Mouse (Mus musculus) frontal cortex, adult 2 months (tissue): ENCODE data around the gene Krt25. TPM values are rescaled to one million over a fixed set of nuclear protein-coding genes. Genes with fewer than 3 reads are reported as not detected.

Experiments used
- DNase-seq, 2 experiments: peaks; one replicate each; pipeline ENCODE4 v3.0.0; 2022; ENCODE audit warnings: low spot score in 1 of 2; ENCODE audit errors: extremely low spot score in 1 of 2
- polyA plus RNA-seq: library from polyadenylated mRNA; depleted of rRNA; stranded (reverse); fragments of >200 nt; gene quantifications from 2 replicates; pipeline ENCODE4 v1.2.3, GENCODE M21; 2012; rRNA removed

Gene Krt25
- polyA plus RNA-seq, 1 experiment: 0.06 TPM

DNA sequence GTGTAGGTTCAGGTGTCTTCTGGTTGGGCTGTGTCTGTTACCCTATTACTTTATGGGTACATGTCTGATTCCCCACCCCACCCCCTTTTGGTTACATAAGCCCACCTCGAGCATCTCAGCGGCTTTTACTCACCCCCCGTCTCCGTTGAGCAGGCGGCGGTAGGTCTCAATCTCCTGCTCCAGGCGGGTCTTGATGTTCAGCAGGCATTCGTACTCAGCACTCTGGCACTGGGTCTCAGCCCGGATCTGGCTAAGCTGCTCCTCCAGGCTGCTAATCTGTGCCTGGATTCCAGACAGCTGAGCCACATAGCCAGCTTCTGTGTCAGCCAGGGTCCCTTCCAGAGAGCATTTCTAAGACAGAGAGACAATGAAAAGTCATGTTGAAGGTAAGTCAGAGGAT is 41.6 kb downstream of the Krt25 start:
- DNase-seq: no peak

DNA sequence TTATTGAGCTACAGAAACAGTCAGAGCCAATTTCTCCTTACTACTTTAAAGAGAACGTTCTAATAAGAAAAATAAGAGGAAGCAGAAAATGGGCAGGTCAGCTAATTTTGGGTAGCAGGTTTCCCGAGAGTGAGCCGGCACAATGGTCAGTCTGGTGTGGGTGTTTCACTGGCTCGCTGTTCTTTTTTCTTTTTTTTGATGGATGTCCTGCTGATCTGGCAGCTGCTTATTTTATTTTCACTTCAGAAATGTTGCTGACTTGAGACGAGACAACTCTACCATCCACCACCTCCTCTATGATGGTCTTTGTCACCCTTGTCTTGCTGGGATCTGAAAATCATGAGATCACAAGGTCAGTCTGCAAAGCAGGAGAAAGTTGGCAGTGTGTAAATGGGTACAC is 42.8 kb downstream of the Krt25 start:
- no peak for DNase-seq

DNA sequence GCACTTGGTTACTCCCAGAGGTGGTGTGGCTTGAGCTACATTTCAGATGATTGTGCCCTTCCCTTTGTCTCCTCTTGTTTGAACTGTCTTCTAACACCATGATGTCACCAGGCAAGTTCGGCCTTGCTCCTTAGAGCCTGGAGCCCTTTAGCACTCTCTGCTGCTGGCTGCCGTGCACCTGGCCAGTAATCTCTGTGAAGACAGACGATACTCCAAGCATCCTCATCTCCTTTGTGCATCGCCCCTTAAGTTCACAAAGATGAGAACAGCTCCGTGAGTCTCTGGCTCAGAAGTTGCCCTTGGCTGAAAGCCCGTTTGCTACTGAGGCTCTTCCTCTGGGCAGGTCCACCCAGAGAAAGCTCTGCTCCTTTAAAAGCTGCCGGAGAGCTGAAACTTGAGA is 46.0 kb downstream of the Krt25 start:
- DNase-seq: no peak

DNA sequence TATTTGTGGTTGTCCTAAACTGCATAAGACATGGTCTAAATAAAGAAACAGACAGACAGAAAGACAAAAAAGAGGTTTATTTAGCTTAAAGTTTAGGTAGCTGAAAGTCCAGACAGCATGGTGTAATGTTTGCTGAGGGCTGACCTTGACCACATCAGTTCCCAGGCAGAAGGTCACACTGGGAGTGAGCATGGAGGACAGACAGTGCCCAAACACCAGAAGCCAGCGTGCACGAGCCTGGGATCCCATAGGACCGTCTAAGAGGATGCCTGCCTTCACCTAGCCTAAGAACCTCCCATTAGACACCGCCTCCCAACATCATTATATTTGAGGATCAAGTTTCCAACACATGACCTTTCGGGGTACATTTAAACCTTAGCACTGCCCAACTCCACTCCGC is 47.1 kb downstream of the Krt25 start:
- DNase-seq: no peak

DNA sequence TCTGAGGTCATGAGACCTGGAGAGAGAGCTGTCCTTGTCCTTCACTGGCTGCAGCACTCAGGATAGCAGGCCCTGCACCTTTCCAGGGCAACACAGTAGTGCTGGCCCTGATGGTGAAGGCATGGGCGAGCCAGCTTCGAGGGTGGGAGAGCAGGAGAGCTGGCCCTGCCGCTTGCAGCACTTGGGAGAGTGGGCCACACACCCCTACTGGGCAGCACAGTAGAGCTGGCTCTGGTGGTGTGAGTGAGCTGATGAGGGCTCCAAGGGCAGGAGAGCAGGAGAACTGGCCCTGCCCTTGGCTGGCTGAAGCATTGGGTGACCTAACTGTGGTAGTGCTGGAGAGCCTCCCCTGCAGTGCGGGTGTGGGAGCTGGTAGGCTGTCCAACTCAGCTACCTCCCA is 50.0 kb downstream of the Krt25 start:
- DNase-seq: no peak

DNA sequence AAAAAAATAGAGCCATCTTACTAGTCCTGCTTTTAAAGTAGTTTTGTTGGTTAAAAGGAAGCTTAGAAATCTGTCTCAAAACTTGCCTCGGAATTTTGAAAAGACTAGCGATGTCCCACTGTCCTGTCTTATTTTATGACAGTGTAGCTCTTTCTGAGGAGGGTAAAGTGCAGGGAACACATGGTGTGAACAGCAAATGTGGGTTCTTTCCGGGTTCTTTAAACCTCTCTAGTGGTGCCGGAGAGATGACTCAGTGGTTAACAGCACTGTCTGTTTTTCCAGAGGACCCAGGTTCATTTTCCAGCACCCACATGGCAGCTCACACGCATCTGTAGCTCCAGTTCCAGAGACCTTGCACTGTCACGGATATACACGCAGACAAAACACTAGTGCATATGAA is 53.6 kb downstream of the Krt25 start:
- no peak for DNase-seq

DNA sequence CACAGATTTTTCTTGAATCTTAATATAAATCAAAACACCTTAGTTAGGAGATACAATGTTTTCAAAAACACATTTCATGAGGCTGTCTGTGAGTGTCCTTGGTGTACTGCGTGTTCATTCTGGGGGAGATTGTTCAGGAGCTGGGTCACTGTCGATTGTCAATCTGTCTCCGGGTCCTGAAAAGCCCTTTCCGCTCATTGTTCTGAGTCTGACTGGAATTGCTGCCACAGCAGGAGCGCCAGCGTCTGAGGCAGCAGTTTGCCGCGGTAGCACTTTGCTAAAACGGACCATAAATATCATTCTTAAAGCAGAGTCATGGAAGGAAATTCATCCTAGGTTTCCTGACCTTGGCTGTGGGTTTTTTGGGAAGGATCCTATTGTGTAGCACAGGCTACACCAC is 57.0 kb downstream of the Krt25 start:
- no peak for DNase-seq

Other genes with a start within 250 kb of the Krt25 start
- 0.19 and 0.34 TPM in 2 replicates for gene Tns4, start 233.6 kb downstream of the Krt25 start, polyA plus RNA-seq
- gene Ccr7, start 167.9 kb downstream of the Krt25 start, polyA plus RNA-seq: 0.14 and 0.19 TPM in 2 replicates
- 93.5 and 97.6 TPM in 2 replicates for gene Smarce1, start 91.9 kb downstream of the Krt25 start, polyA plus RNA-seq
- gene Krt222, start 78.9 kb downstream of the Krt25 start, polyA plus RNA-seq: 21.4 and 22.9 TPM in 2 replicates
- gene Krt24, start 37.7 kb downstream of the Krt25 start, polyA plus RNA-seq: not detected in 2 replicates
- 0.06 TPM in 1 of 2 replicates, not detected in the other for gene Krt26, start 15.0 kb upstream of the Krt25 start, polyA plus RNA-seq
- gene Krt27, start 28.2 kb upstream of the Krt25 start, polyA plus RNA-seq: 0.19 TPM in 1 of 2 replicates, not detected in the other
- gene Krt28, start 52.0 kb upstream of the Krt25 start, polyA plus RNA-seq: 0.17 TPM in 1 of 2 replicates, not detected in the other
- 9.3 and 11.7 TPM in 2 replicates for gene Krt10, start 66.4 kb upstream of the Krt25 start, polyA plus RNA-seq
- gene Krt12, start 99.3 kb upstream of the Krt25 start, polyA plus RNA-seq: 6.7 and 9.7 TPM in 2 replicates
- 0.08 TPM in 2 replicates for gene Krt20, start 115.2 kb upstream of the Krt25 start, polyA plus RNA-seq
- 0.15 TPM in 1 of 2 replicates, not detected in the other for gene Krt23, start 170.2 kb upstream of the Krt25 start, polyA plus RNA-seq
- not detected in 2 replicates for gene Krt39, start 198.4 kb upstream of the Krt25 start, polyA plus RNA-seq
- 0.08 TPM in 1 of 2 replicates, not detected in the other for gene Krt40, start 220.2 kb upstream of the Krt25 start, polyA plus RNA-seq
- gene Krtap3-3, start 227.9 kb upstream of the Krt25 start, polyA plus RNA-seq: not detected in 2 replicates
- gene Krtap3-2, start 233.9 kb upstream of the Krt25 start, polyA plus RNA-seq: not detected in 2 replicates
- not detected in 2 replicates for gene Gm11939, start 236.5 kb upstream of the Krt25 start, polyA plus RNA-seq
- gene Krtap3-1, start 243.7 kb upstream of the Krt25 start, polyA plus RNA-seq: not detected in 2 replicates